Mouse (Mus musculus) right cerebral cortex, postnatal 4 days (tissue): ENCODE data around the gene Kif5c.

Experiments
- DNase-seq: peaks from one replicate; pipeline ENCODE4 v3.0.0-alpha.2; 2022

Gene Kif5c

DNA sequence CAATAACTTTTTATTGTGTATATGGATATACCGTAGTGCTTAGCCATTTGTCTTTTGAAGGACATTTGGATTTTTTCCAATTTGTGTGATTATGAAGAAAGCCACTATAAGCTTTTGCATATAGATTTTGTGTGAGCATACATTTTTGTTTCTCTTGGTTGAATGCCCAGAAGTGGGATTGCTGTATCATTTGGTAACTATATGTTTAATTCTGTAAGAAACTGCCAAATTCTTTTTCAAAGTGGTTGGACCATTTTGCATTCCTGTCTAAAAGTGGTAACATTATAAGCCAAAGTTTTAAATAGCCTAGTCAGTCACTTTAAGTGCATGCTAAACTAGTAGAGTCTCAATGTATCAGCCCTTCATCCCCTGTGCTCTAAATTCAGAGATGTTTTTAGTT lies 6.5 kb downstream of the Kif5c start:
- DNase-seq: no peak

DNA sequence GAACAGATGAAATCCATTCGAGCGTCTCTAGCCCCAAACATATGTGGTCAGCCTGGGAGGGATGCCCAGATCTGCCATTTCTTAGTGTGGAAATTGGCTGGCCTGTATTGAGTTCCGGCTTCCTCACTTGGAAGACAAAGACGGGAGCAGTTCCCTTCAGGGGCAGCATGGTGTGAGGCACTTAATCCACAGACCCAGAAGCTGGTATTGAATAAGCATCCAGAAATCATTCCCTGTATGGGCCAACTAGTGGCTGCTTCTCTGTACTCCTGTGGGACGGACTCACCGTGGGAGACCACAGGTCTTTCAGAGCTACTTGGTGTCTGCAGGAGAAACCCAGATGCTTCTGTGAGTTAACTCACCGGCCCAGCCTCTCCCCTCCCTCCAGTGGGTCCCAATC lies 8.5 kb downstream of the Kif5c start:
- DNase-seq: no peak

- DNase-seq: no peak
Measured at GRCm38 (mm10) chr2:49628094-49628705, 9.1 kb downstream of the Kif5c start.

DNA sequence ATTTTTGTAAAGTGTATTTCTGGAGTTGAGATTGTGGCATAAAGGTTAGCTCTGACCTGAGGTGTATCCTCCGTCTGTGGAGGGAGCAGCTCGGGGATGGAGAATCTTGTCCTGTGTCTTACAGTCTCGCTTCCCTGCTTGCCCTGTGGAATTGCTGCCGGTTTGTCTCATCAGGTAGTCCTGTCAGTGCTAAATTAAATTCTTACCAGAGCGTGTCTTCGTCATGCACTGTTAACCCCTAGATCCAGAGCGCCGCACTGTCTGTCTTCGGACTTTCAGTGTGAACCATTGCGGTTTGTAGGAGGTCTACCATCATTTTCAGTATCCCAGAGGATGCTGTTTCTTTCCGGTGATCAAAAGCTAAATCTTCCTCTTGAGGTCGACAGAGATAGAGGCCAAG lies 10.1 kb downstream of the Kif5c start:
- no peak for DNase-seq

DNA sequence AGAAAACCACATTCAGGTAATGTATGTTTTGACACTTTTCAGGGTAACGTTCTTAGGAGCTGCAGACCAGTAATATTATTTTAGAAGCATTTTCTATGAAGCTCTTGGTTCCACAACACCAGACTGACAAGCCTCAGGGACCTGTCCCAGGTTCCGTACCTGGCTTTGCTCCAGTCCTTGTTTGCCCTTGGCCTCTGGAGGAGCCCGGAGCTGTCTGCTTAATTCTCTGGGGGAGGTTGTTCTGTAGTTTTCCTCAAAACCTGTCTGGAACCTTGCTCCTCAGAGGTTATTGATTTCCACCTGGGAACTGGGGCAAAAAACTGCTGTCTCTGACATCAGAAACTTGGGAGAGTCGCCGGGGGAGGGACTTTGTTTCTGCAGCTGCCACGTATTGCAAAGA lies 11.5 kb downstream of the Kif5c start:
- DNase-seq: no peak

- DNase-seq: no peak
Measured at GRCm38 (mm10) chr2:49633231-49633630, 14.1 kb downstream of the Kif5c start.

- DNase-seq: no peak
Measured at GRCm38 (mm10) chr2:49642761-49643160, 23.7 kb downstream of the Kif5c start.

- no peak for DNase-seq
Measured at GRCm38 (mm10) chr2:49643756-49644155, 24.7 kb downstream of the Kif5c start.

GRCm38 (mm10) chr2:49647591-49647990 lies 28.5 kb downstream of the Kif5c start:
- DNase-seq: no peak

- no peak for DNase-seq
Measured at GRCm38 (mm10) chr2:49648344-49648743, 29.2 kb downstream of the Kif5c start.

DNA sequence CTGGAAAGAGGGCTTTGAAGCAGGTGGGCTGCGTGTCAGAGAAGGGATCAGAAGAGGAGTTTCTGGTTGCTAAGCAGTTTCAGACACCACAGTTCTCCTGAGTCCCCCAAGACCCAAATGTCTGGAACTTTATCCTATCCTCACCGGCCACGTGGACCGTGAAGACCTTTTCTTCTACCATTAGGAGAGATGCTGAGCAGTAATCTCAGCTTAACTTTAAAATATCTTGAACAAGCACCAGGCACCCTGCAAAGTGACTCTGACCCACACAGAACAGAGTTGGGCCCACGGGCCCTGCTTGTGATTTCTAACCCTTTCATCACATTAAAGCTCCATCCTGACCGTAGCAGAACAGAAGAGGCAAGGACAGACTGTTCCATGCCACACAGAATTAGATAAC lies 29.7 kb downstream of the Kif5c start:
- DNase-seq: no peak

DNA sequence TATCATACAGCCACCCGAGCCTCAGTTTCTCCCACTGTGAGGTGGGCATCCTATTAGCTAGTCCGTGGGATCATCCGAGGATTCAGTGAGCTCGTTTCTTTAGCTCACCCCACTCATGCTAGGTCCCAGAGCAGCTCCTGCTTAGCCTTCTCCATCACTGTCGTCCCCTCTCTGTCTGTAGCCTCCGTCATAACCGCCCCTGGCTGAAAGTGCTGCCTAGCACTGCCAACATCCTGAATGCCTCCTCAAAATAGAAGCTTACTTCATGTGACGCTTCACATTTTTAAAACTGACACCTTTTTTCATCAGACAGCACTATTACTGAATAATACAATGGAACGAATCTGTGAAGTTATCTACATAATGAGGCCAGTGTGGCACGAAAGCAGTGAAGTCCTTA lies 30.1 kb downstream of the Kif5c start:
- DNase-seq: no peak

GRCm38 (mm10) chr2:49651737-49652136 lies 32.6 kb downstream of the Kif5c start:
- DNase-seq: no peak

- DNase-seq: no peak
Measured at GRCm38 (mm10) chr2:49654606-49655005, 35.5 kb downstream of the Kif5c start.

GRCm38 (mm10) chr2:49655195-49655873 lies 36.2 kb downstream of the Kif5c start:
- peak; percentile 47 for DNase-seq

DNA sequence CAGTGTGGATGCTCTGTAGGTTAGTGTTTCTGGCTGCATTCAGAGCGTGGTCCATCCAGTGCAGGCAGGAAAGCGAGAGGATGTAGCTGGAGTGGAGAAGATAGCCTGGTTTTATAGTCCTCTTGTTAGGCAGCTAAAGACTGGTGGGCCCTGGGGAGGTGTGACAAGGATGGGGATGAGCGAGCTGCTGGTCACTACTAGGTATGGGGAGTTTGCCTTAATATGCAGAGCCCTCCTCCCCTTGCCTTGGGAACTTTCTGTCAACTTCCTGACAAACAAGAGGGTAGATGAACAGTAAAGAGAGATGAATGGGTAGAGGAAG lies 36.7 kb downstream of the Kif5c start:
- DNase-seq: no peak

GRCm38 (mm10) chr2:49656988-49657387 lies 37.9 kb downstream of the Kif5c start:
- DNase-seq: no peak

DNA sequence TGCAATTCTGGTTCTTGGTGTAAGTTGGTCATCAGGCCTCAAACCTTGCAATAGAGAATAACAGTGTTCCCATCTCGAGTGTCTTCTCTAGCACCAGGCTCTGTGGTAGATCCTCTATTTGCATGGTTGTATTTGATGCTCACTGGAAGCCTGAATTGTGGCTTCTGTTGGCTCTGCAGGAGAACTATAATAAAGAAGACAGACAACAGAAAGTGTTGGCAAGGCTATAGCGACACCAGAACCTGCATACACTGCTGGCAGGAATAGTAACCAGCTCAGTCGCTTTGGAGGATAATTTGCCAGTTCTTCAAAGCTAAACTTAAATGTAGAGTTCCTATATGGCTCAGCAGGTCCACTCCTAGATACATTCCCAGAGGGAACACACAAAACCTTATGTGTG lies 38.6 kb downstream of the Kif5c start:
- no peak for DNase-seq

DNA sequence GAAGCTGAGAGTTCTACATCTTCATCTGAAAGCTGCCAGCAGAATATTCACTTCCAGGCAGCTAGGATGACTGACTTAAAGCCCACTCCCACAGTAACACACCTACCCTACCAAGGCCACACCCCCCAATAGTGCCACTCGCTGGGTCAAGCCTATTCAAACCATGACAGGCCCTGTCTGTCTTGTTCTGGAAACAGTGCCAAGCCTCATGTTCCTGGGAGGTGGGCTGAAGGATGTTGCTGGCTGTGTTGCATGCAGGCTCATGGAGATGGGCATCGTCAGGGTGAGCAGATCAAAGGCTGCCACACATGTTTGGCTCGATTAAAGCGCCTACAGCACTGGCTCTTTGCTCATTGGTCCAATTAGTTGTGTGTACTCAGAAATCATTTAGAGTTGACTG lies 39.9 kb downstream of the Kif5c start:
- no peak for DNase-seq

DNA sequence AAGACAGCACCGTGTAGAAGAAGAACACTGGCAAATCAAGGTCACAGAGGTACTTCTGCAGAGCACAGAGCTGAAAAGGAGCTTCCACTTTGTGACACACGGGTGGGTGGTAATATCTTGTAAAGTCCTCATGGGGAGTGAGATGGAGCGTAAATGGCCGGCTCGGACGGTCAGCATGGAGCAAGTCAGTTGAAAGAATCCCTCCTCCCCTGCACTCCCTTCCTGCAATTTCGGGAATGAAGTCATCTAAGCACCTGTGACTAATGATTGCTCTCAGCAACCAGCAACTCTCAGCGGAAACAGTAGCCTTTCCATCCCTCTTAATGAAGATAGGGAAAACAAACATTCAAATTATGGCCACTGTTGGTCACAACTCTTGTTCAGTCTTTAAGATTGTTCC lies 40.9 kb downstream of the Kif5c start:
- no peak for DNase-seq

GRCm38 (mm10) chr2:49660375-49660923 lies 41.4 kb downstream of the Kif5c start:
- no peak for DNase-seq

GRCm38 (mm10) chr2:49661348-49661747 lies 42.2 kb downstream of the Kif5c start:
- no peak for DNase-seq

GRCm38 (mm10) chr2:49661872-49662271 lies 42.8 kb downstream of the Kif5c start:
- no peak for DNase-seq

DNA sequence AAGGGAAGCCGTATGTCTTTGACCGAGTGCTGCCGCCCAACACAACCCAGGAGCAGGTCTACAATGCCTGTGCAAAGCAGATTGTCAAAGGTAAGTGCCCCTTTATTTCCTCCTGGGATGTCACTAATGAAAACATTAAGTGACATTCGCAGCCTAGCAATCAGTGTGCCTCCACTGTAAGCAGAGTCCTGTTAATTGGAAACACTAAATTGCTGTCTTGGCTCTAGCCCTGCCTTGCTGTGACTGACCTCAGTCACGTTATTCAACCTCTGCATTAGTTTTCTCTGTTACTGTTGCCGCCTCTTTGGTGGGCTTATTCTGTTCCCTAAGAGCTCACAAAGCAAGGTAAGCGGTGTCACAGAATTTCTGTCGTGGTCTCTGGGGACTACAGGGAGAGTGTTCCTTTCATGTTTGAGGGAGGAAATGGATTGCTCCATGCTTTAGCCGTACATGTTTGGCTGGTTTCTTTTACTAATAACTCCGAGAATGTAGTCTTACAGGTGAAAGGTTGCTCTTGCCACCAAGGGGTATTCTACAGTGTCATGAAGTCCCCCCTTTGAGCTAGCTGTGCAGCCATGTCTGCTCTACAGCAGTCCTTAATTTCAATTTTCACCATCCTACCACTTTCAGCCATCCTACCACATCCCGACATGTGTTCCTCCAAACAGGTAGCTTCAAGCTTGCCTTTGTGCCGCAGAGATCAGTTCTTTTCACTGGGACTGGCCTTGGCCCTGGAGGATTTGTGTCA lies 52.8 kb downstream of the Kif5c start:
- no peak for DNase-seq
